Mouse (Mus musculus): ENCODE results near the gene Plcg2.

GRCm38 (mm10) chr8:117646440-117646839 lies 148.3 kb downstream of the Plcg2 start:
- no peak for TF ChIP-seq POLR2A (IDR thresholded peaks at IDR 0.05; ENCODE audit: borderline replicate concordance, extremely low read depth, low read depth, low read length)
- no peak for TF ChIP-seq CTCF (IDR thresholded peaks at IDR 0.05; ENCODE audit: insufficient read depth, low read length)

Data from lung, adult 2 months (tissue).